Mouse (Mus musculus): ENCODE results near the gene Slc16a11.

The Slc16a11 gene

DNA sequence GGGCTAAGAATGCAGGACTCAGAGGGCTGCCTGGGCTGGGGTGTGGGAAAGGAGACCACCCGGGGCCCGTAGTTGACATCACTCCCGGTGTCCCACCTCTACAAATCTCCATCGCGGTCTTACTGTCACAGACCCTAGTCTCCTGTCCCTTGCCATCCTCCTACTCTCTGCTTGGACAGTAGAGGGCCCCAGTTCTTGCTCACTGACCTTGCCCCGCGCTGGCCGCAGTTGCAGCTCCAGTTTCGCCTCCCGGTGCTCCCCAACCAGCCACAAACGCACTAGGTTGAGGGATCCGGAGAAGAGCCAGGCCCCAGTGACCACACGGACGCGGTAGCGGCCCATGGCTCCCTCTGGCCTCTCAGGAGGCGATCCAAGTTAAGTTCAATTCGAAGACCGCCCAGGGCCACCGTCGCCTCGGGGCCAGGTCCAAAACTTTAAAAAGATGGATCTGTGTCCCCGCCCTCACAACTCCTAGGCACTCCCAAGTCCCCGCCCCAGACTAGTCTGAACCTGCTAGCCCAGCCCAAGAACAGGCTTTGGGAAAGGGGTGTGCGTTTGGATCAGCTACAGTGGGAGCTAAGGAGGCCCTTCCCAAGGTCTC is 42.5 kb downstream of the Slc16a11 start, which contains the start of gene Alox12:
TSS of gene Alox12 (minus strand) at position 423 of the 601 bp plus-strand sequence.
- DNase-seq (ENCODE audit: low spot score) = no peak

DNA sequence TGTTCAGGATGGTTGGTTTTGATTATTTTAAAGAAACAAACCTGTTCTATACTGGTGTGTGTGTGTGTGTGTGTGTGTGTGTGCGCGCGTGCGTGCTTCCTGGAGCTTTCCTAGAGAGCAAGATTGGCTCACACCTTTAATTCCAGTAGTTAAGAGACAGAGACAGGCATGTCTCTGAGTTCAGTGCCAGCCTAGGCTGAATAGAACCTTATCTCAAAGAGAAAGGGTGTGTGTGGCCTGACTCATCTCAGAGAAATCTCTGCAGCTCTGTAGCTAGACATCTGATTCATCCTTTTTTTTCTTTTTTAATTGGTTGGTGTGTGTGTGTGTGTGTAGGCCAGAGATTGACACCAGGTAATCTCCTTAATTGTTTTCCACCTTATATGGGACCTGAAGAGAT is 46.5 kb downstream of the Slc16a11 start:
- no peak for DNase-seq (ENCODE audit: low spot score)

DNA sequence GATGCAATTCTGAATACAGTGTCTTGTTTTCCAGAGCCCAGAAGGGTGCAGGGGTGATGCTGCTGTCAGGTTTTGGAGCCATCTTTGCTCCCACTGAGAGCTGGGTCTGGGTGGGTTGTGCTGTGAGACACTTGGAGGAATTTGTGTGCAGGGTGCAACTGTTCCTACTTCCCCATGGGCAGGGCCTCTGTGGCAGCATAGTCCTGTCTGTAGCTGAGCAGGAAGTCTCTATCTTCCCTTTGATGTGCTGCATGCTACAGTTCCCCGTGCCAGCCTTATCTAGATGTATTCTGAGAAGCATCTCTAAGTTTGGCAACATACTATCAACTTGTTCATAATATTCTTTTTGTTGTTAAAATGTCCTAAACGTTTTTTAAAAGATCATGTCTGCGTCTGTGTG is 52.7 kb downstream of the Slc16a11 start:
- no peak for DNase-seq (ENCODE audit: low spot score)

DNA sequence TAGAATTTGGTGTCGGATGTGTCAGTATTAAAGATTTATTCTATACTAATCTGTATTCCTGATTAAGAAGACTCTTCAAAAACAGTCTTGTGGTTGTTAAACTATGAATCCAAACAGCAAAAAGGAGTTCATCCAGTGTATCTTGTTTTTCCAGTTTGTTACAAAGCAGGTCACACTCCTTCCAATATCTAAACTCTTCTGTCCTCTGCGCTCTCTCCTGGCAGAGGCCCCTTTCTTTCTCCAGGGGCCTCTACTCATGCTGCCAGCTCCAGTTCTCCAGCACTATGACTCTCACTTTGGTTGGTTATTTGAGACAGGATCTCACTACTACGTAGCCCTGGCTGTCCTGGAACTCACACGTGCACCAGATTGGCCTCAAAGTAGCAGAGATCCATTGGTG is 53.3 kb downstream of the Slc16a11 start:
- DNase-seq (ENCODE audit: low spot score) = no peak
